Mouse (Mus musculus) E14TG2a.4 (cell line): ENCODE measurements around the gene Nsl1.

ENCODE experiments used
- CTCF ChIP-seq: conservative IDR thresholded peaks from 2 replicates; pipeline ENCODE4 v1.5.1; 2014; ENCODE audit warnings: low read length
- NANOG ChIP-seq: IDR thresholded peaks from 2 replicates; pipeline ENCODE4 v1.6.1; 2014; ENCODE audit warnings: borderline replicate concordance, low read length, mixed read lengths

DNA sequence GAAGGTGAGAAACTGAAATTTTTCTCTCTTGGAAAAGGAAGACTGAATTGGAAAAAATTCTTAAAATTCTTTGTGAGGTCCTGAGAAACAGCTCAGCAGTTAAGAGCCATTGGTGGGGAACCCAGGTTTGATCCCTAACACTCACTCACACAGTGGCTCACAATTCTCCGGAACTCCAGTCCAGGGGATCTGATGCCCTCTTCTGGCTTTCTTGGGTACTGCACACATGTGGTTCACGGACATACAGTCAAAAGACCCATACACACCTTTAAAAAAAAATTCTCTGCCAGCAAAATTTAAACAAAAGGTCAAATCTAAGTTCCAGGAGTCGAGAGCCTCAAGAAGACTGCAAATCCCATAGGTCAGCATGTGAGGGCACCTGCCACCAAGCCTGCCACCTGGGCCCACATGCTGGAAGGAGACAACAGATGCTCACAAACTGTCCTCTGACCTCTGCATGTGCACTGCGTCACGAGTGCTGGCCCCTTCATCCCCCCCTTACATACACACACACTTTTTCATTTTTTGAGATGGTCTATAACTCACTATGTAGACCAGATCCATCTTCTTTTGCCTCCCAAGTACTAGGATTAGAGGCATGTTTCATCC is 22.2 kb downstream of the Nsl1 start:
- TF ChIP-seq CTCF (peak; percentile 72), NANOG (no peak)
